Mouse (Mus musculus) urinary bladder, postnatal 36 days (tissue): ENCODE results near the gene Slc22a23.

Experiments
- DNase-seq, 2 experiments: peaks; one replicate each; pipeline ENCODE4 v3.0.0; 2022; ENCODE audit warnings: low spot score in 2 of 2, mixed read lengths in 1 of 2

Slc22a23 gene

DNA sequence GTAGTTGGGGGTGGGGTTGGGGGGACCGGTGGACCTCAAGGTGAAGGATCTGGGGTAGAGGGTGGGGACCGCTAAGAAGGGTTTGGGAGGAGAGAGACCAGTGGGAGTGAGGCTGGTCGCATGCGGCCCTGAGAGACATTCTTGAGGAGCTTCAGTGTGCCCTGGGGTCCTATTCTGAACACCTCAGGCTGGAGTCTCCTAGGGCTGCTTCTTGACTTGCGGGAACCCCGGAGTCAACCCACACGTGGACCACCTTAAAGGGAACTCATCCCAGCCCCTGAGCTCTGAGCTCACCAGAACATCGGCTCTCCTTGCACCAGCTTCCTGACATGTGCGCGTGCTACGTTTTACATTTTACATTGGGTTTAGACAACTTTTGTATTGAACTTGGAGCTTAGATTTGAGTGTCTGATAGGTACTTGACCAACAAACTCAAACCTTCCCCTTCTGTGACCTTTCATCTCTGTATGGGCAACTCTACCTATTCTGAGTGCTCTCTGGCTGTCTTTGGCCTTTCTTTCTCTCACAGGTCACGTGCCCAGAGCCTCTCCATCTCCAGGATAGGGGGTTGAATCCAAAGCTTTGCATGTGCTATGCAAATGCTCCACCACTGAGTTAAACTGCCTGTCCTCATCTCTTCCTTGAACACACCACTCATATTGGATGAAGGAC, 181.5 kb downstream of the Slc22a23 start:
- DNase-seq = no peak

DNA sequence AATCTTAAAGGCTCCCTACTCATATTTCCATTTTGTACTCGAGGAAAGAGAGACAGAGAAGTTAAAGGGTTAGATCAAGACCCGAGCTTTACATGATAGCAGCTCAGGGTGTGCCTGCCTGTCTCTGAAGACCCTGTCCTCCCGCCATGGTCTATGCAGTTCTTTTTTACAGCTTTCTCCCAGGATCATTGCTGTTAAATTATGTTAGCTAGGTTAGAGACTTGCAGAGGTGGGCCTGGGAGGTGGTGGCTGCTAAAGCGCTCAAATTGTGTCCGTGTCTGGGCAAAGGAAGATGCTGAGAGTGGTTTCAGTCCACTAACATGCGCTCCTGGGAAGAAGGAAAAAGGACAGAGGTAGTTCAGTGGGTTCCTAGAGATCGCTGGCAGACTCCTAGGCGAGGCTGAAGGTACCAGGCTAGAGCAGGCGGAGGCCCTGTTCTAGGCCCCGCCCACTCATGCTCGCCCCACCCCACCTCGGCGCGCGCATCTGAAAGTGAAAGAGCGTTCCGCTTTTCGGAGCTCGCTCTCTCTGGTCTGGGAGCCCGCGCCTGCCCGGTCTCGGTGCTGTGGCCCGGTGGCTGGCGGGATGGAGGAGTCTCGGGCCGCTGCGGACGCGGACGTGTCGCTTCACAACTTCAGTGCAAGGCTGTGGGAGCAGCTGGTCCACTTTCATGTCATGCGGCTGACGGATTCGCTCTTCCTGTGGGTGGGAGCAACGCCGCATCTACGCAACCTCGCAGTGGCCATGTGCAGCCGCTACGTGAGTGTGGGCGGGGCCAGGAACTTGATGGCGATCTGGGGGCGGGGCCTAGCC, 182.3 kb downstream of the Slc22a23 start, which contains the start of gene Psmg4:
TSS of gene Psmg4 (plus strand) at position 474 of the 813 bp plus-strand sequence.
- DNase-seq = peak; percentile 94 to 96

DNA sequence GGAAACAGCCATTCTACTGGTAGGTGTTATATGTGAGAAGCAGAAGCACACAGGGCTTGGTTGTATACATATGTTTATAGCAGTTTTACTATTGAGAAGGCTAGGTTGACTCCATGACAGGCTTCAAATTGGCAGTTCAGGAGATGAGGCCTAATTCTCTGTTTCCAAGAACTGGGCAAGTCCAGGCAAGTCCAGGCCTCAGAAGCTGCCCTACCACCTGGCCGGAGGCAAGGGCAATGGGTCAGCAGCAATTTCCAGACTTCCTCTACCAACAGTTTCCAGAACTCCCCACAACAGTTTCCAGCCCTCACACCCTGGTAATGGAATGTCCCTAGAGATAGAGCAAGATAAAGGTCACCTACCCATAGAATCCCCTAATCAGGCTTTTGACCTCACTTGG, 185.1 kb downstream of the Slc22a23 start:
- DNase-seq = no peak

GRCm38 (mm10) chr13:34157596-34158157, 187.3 kb downstream of the Slc22a23 start:
- DNase-seq = no peak

- no peak for DNase-seq
Measured at GRCm38 (mm10) chr13:34156840-34157185, 188.2 kb downstream of the Slc22a23 start.

- DNase-seq = no peak
Measured at GRCm38 (mm10) chr13:34156133-34156839, 188.7 kb downstream of the Slc22a23 start.

DNA sequence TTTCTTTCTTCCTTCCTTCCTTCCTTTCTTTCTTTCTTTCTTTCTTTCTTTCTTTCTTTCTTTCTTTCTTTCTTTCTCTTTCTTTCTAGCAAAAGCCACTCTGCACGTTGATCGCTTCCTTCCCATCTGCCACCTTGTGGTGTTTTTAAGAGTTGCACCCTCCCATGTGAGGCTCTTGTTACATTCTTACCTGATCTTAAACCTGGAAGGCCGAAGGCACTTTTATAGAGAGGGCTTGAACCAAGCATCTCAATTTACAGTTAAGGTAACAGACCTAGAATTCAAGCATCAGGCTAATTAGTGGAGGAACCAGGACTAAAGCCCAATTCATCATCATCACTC, 190.1 kb downstream of the Slc22a23 start:
- peak in 1 of 2 experiments; percentile 68 for DNase-seq

DNA sequence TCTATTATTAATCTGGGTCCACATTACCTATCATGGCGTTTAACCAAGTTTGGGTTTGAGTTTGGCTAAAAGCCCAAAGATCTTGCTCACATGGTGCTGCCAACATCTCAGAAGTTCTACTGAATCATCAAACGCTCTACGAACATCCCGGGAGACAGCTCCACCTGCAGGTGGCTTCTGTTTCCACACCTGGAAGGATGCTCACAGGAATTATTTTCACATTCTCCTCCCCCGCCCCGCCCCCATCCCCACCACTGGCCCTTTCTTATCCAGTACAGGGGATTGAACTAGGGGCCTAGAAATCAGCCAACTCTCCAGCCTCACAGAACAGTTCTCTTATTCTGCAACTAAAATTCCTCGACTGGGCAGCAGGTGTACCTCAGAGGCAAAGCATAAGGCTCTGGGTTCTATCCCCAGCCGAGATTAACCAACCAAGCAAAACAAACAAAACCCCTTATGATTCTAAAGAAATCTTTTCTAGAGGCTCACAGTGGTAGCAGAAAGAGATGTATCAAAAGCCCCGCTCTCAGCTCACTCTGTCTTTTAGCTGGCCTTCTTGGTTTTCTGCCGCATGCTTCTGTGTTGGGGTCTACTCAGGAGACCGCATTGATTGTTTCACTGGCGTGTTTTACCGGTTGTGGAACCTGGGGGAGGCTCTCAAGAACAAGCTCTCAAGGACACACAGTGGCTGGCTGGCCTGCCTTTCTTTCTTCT, 190.6 kb downstream of the Slc22a23 start:
- DNase-seq = peak; percentile 62 to 76

GRCm38 (mm10) chr13:34153254-34154011, 191.5 kb downstream of the Slc22a23 start:
- peak in 1 of 2 experiments; percentile 34 for DNase-seq

GRCm38 (mm10) chr13:34152695-34153094, 192.3 kb downstream of the Slc22a23 start:
- DNase-seq = no peak

DNA sequence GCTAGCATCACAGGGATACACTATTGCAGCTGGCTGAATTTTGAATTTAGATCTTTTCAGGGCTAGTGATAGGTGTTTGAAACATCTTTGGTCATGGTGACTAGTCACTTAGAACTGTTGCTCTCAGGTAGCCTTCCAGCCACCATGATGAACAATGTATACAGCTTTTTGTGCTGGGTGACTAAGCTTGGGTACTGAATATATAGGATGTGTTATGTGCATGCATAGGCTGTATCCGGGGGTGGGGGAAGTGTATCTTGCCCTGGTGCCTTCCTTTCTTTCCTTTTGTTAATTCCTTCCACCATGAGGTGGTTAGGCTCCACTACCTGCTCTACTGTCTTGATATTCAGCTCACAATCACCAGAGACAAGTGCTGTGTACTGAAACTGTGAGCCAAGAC, 193.6 kb downstream of the Slc22a23 start:
- DNase-seq = no peak

DNA sequence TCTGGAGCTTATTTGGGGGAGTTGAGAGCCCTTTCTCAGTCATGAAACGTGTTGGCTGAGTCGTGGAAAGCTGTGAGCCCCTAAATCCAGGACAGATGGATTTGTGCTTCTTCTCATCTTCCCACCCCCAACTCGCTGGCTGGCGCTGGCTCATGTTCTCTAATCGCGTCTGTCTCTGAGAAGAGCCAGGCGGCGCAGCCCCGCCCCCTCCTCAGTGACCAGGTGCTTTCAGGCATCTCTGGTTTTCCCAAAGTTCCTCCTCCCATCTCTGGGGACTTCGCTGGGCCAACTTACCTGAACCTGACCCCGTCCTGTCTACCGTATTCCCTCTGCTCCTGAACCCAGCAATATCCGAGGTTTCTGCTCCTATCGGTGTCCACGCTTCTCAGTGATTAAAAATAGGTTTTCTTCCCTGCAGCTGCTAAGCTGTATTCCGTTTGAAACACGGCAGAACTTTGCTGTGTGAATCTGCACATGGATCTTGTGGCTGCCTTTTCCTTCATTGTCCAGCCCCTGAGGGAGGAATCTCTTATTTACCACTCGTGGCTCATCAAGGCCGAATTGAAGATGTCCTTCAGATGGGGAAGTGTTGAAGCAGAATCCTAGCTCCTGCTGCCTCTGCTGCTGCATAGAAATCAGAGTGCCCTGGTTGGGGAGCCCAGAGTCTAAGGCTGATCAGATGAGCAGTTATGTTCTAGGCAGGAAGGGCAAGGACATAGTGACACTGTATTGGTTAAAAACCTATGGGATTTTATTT, 194.5 kb downstream of the Slc22a23 start:
- DNase-seq = no peak

GRCm38 (mm10) chr13:34149463-34150176, 195.4 kb downstream of the Slc22a23 start:
- no peak for DNase-seq

- peak in 1 of 2 experiments; percentile 51 for DNase-seq
Measured at GRCm38 (mm10) chr13:34148767-34149392, 196.1 kb downstream of the Slc22a23 start.

- no peak for DNase-seq
Measured at GRCm38 (mm10) chr13:34148181-34148580, 196.8 kb downstream of the Slc22a23 start.

GRCm38 (mm10) chr13:34146916-34147315, 198.1 kb downstream of the Slc22a23 start:
- no peak for DNase-seq

- no peak for DNase-seq
Measured at GRCm38 (mm10) chr13:34143389-34143788, 201.6 kb downstream of the Slc22a23 start.

DNA sequence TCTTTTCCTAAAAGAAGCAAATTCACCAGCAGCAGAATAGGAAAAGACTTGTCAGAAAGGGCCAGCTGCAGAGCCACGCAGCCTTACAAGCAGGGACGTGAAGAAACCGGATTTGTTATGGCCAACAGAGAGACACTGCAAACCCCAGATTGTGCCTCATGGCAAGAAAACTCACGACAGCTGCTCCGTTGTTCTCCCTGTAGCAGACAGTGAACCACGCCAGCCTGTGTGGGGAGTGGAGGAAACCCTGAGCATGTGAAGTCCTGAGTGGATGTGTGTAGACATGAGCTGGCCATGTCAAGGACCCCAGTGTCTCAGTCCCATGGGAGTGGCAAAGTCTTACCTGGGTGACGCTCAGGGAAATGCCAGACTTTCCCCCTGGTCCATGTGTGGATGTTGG, 208.4 kb downstream of the Slc22a23 start:
- DNase-seq = no peak

GRCm38 (mm10) chr13:34134276-34134675, 210.7 kb downstream of the Slc22a23 start:
- DNase-seq = no peak
